Mouse (Mus musculus): ENCODE measurements around the gene Pdgfc.

DNA sequence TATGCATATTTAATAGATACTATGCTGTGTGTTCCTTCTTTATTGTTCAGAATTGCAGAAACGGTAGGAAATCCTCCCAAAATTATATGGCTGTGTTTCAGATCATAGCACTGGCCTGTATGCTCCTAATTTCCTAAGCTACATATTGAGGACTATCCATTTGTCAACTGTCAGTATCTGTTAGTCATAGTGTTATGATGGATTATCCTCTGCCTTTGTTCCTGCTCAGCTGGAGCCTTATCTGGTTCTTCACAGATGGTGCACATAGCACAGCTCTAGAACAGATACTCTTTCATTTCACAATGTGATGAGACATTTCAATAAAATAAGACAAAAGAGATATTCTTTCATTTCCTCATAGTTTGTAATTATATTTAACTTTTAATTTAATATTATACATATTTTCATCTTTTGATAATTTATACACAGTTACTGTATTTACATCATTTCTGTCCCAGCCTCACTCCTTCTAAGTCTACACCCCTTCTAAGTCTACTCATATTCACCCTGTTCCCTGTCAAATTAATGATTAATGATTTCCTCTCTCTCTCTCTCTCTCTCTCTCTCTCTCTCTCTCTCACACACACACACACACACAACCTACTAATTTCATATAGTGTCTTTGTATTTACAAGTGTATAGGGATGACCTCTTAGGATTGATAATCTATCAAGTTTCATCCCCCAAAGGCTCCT lies 145.2 kb downstream of the Pdgfc start:
- TF ChIP-seq EP300 (IDR thresholded peaks at IDR 0.05; ENCODE audit: low read depth), result no peak
- no peak for TF ChIP-seq CTCF (IDR thresholded peaks at IDR 0.05; ENCODE audit: low read depth)

Data from liver, postnatal 0 days (tissue).